Mouse (Mus musculus): ENCODE measurements at regions not wholly inside any gene's neighbourhood (a gene's known extent, or its start where the extent isn't known, plus 50 kb on each side); places are given as distances from the start of the nearest gene placed in this dataset.
A peak's percentile ranks its signal among the peaks of the same experiment; 100 is the strongest.

DNA sequence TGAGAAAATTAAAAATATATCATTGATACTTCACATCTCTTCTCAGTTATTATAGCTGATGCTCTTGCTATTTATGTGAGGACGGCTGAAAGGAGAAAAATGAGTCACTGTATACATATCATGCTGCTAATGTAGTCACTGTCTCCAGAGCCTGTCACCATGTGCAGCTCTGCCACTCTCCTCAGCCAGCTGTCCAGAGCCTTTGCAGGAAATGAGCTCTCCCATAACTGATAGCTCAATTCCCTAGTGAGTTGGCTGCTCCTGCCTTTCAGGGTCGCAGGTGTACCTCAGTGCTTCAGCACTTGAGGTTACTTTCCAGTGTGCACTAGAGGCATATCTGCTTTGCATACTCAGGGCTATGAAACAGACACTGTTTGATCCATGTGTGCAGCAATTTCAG is 819.0 kb upstream of the Prmt6 start:
- no peak overlapping the region for H3K4me2 ChIP-seq (replicated peaks; ENCODE audit: low read depth)
- WGBS = 57% methylated on average over 2 of the region's 2 CpGs
- no peak overlapping the region for H3K4me3 ChIP-seq (ENCODE audit: low read depth, low read length)
- no peaks in the 10 kb centered on the region for H3K4me1 ChIP-seq (replicated peaks; ENCODE audit: control insufficient read depth, insufficient read depth, low read length)
- TF ChIP-seq CTCF (IDR thresholded peaks at IDR 0.05; ENCODE audit: low read depth) = no peak
- no peaks in the 10 kb centered on the region for H3K27me3 ChIP-seq (replicated peaks; ENCODE audit: control insufficient read depth, insufficient read depth, low read length)
- H3K27ac ChIP-seq (ENCODE audit: low read depth, low read length) = no peak overlapping the region
- H3K9me3 ChIP-seq (ENCODE audit: control insufficient read depth) = no peaks in the 10 kb centered on the region
- ATAC-seq = no peak
- no peak overlapping the region for H3K9ac ChIP-seq (ENCODE audit: low read depth, low read length)
- no peaks in the 10 kb centered on the region for H3K36me3 ChIP-seq (ENCODE audit: control insufficient read depth, insufficient read depth)

DNA sequence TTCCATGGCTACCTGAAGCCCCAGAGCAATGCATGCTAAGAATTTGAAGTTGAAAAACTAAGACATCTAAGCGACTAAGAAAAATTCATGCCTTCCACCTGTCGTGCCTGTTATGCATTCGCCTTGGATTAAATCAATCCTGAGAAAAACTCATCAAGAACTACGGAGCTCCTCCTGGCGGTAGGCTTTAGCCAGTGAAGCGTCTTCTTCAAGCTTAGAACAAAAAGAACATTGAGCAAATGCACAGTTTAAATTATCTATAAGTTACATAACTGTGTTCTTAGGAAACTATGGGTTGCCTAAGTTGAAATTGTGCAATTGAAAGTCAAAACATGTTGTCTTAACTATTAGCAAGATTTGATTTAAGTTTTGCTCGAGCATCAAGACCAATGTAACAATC is 818.4 kb upstream of the Prmt6 start:
- H3K27me3 ChIP-seq (replicated peaks; ENCODE audit: control insufficient read depth, insufficient read depth, low read length) = no peaks in the 10 kb centered on the region
- no peaks in the 10 kb centered on the region for H3K4me1 ChIP-seq (replicated peaks; ENCODE audit: control insufficient read depth, insufficient read depth, low read length)
- WGBS = 19% methylated on average over 7 of the region's 7 CpGs
- H3K9ac ChIP-seq (ENCODE audit: low read depth, low read length) = no peak overlapping the region
- no peaks in the 10 kb centered on the region for H3K9me3 ChIP-seq (ENCODE audit: control insufficient read depth)
- H3K4me3 ChIP-seq (ENCODE audit: low read depth, low read length) = no peak overlapping the region
- H3K27ac ChIP-seq (ENCODE audit: low read depth, low read length) = no peak overlapping the region
- peak; percentile 70 for TF ChIP-seq CTCF (IDR thresholded peaks at IDR 0.05; ENCODE audit: low read depth)
- no peak overlapping the region for H3K4me2 ChIP-seq (replicated peaks; ENCODE audit: low read depth)
- no peaks in the 10 kb centered on the region for H3K36me3 ChIP-seq (ENCODE audit: control insufficient read depth, insufficient read depth)
- ATAC-seq = no peak

DNA sequence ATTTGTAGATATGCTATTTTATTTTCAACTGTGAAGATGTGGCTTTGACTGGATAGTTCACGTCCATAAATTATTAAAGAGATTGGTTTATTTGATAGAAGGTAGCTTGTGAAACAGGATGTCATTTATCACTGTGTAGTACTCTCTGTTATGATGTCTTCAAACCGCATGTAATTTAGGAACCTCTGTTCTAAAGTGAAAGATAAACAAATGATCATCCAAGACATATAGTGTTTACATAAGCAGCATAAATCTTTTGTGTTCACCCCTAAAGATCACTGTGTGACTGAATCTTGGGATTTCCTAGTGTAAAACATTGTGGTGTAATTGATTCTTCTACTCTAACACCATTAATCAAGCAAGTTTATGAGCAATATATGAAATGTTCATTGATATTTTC is 798.8 kb upstream of the Prmt6 start:
- H3K4me2 ChIP-seq (replicated peaks; ENCODE audit: low read depth) = no peak overlapping the region
- no peaks in the 10 kb centered on the region for H3K4me1 ChIP-seq (replicated peaks; ENCODE audit: control insufficient read depth, insufficient read depth, low read length)
- 50% methylated on average over 2 of the region's 2 CpGs for WGBS
- no peaks in the 10 kb centered on the region for H3K27me3 ChIP-seq (replicated peaks; ENCODE audit: control insufficient read depth, insufficient read depth, low read length)
- no peak overlapping the region for H3K4me3 ChIP-seq (ENCODE audit: low read depth, low read length)
- no peak for ATAC-seq
- H3K27ac ChIP-seq (ENCODE audit: low read depth, low read length) = no peak overlapping the region
- H3K36me3 ChIP-seq (ENCODE audit: control insufficient read depth, insufficient read depth) = no peaks in the 10 kb centered on the region
- H3K9ac ChIP-seq (ENCODE audit: low read depth, low read length) = no peak overlapping the region
- no peak for TF ChIP-seq CTCF (IDR thresholded peaks at IDR 0.05; ENCODE audit: low read depth)
- H3K9me3 ChIP-seq (ENCODE audit: control insufficient read depth) = no peaks in the 10 kb centered on the region

Data from intestine, postnatal 0 days (tissue).